Mouse (Mus musculus) brown adipose tissue, adult 24 weeks (tissue): Measurements from ENCODE around the gene Tmem18. TPM values are rescaled to one million over a fixed set of nuclear protein-coding genes. Genes with fewer than 3 reads are reported as not detected.

Source experiments
- H3K27ac ChIP-seq: fragments of 200-500 bp; replicated peaks from 2 replicates; pipeline ENCODE4 v1.5.1; 2012; ENCODE audit warnings: low read depth, mild to moderate bottlenecking, low read length
- H3K4me1 ChIP-seq: fragments of 200-500 bp; 2 replicates; pipeline ENCODE4 v1.6.1; 2012; ENCODE audit warnings: low read length, mixed read lengths; ENCODE audit not compliant: control insufficient read depth, insufficient read depth, insufficient read length
- H3K4me3 ChIP-seq: fragments of 200-500 bp; 2 replicates; pipeline ENCODE4 v1.5.1; 2012; ENCODE audit warnings: low read depth, mild to moderate bottlenecking, low read length, moderate library complexity; ENCODE audit not compliant: insufficient read depth
- polyA plus RNA-seq: library from polyadenylated mRNA; stranded (reverse); fragments of >200 nt; gene quantifications from 2 replicates; pipeline ENCODE4 v1.2.4, GENCODE M21; 2012; ENCODE audit not compliant: missing spikeins, insufficient read depth, insufficient read length

The Tmem18 gene
- polyA plus RNA-seq: 8.4 and 9.5 TPM in 2 replicates

DNA sequence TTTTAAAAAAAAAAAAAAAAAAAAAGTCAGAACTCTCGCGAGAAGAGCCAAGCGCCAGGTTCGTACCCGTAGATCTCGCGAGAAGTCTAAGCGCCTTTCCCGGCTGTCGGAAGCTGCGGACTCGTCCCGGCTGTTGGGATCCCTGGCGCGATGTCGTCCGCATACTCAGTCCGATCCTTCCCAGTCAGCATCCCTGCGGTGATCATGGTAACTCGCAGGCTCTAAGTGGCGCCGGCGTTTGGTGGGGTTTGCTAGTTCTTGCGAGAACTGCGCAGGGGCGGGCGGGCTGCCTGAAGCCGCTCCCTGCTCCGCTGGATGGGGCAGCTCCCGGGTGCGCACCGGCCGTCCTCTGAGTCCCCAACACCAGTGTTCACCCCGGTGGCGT lies at the start of gene Tmem18:
TSS of gene Tmem18 (plus strand) at position 71 of the 385 bp plus-strand sequence.
- Histone ChIP-seq H3K27ac (peak within 1 kb of the TSS; percentile 85), H3K4me1 (peaks cover 4% of the 10 kb centered on the region; the same call in 1 of the 2 replicates), H3K4me3 (peak within 1 kb of the TSS; percentile 97)

DNA sequence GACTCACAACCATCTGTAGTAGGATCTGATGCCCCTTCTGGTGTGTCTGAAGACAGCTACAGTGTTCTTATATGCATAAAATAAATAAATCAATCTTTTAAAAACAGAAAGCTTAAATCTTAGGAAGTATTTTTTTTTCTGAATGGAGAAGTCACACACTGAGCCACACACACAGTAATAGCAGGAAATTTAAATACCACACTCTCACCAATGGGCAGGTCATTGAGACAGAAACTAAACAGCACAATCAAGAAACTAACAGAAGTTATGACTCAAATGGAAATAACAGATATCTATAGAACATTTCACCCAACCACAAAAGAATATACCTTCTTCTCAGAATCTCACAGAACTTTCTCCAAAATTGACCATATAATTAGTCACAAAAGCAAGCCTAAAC lies 26.9 kb upstream of the Tmem18 start:
- H3K27ac ChIP-seq: no peak overlapping the region
- no peak overlapping the region for H3K4me3 ChIP-seq
- no peaks in the 10 kb centered on the region for H3K4me1 ChIP-seq

GRCm38 (mm10) chr12:30561411-30561810 lies 22.8 kb upstream of the Tmem18 start:
- H3K27ac ChIP-seq: no peak overlapping the region
- H3K4me3 ChIP-seq: no peak overlapping the region

DNA sequence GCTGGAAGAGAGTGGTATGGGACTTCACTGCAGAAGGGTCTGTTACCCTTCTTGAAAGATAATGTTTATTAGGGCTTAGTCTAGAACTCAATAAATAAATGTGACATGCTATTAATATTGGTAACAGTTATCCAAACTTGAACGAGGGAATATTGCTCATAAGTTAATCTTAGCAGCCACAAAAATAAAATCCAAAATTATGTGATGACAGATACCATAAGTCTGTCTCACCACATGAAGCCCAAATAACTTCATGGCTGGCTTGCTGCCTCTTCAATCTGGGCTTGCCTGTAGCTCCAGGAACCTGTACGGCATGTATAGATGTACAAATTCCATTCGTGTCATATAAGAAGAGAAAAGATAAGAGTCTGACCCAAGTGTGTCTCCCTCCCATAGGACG lies 12.2 kb upstream of the Tmem18 start:
- Histone ChIP-seq H3K4me1 (no peaks in the 10 kb centered on the region), H3K27ac (no peak overlapping the region), H3K4me3 (no peak overlapping the region)

More at GRCm38 (mm10) chr12:30561411-30561810, 22.8 kb upstream of the Tmem18 start:
- no peaks in the 10 kb centered on the region for H3K4me1 ChIP-seq

- no peaks in the 10 kb centered on the region for H3K4me1 ChIP-seq
- H3K4me3 ChIP-seq: no peak overlapping the region
- H3K27ac ChIP-seq: no peak overlapping the region
These were observed 8.3 kb upstream of the Tmem18 start for GRCm38 (mm10) chr12:30575952-30576351.

DNA sequence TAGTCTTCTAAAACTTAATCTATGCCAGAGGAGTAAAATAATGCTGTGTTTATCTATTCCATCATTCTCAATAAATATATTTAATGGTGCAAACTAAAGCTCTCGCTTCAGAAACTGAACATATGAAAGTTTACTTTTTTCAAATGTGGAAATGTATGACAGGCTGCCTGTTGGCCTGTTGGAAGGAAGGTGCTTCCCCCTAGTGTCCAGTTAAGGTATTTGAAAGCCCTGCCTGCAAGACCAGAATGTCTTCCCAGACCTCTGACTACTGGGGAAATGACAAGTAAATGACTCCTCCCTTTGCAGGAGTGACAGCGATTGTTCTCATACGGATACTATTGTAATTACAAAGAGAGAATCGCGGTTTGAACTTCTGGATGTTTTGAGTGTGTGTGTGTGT lies 6.2 kb upstream of the Tmem18 start:
- H3K4me1 ChIP-seq: no peaks in the 10 kb centered on the region
- H3K4me3 ChIP-seq: no peak overlapping the region
- no peak overlapping the region for H3K27ac ChIP-seq

DNA sequence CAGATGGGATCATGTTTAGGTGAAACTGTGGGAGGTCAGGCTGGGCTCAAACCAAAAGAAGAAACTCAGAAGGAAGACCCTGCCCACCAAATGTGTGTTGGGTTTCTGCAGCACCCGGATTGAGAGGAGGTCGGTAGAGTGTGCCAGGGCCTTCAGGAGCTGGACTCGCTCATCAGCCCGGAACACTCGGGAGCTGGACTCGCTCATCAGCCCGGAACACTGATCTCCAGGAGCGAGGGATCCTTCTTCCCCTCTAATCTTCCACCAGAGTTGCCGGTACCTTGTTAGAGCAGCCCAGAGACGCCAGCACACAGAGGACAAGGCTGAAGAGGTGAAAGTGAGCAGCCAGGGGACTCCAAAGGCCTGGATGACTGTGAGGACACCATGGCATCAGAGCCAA lies 2.9 kb upstream of the Tmem18 start:
- H3K4me1 ChIP-seq: peaks cover 4% of the 10 kb centered on the region; the same call in 1 of the 2 replicates
- no peak overlapping the region for H3K4me3 ChIP-seq
- no peak overlapping the region for H3K27ac ChIP-seq

- peak overlapping the region; percentile 52; the same call in 1 of the 2 replicates for H3K27ac ChIP-seq
- peaks cover 4% of the 10 kb centered on the region; the same call in 1 of the 2 replicates for H3K4me1 ChIP-seq
- H3K4me3 ChIP-seq: peak overlapping the region; percentile 97
These were observed 455 bp upstream of the Tmem18 start for GRCm38 (mm10) chr12:30583586-30584355.

DNA sequence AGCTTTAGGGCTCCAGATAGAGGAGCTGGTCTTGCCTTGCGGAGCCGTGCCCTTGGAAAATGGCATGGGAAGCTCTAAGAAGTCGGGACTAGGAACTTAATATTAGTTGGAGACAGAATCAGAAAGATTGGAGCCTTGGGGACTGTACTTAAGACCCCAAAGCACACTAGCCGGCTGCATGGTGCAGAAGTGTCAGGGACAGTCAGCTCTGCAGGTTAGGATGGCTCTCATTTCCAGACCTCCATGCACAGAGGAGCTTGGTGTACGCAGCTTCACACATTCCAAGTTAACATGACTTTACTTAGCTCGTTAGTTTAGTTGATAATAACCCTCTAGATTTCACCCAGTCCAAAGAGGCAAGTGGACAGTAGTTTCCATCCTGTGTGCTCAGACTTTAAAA lies 637 bp downstream of the Tmem18 start:
- peaks cover 4% of the 10 kb centered on the region; the same call in 1 of the 2 replicates for H3K4me1 ChIP-seq
- 0 out of 2 replicates have a peak overlapping the region, but pooled peaks have one; percentile 85 for H3K27ac ChIP-seq
- peak overlapping the region; percentile 97 for H3K4me3 ChIP-seq

DNA sequence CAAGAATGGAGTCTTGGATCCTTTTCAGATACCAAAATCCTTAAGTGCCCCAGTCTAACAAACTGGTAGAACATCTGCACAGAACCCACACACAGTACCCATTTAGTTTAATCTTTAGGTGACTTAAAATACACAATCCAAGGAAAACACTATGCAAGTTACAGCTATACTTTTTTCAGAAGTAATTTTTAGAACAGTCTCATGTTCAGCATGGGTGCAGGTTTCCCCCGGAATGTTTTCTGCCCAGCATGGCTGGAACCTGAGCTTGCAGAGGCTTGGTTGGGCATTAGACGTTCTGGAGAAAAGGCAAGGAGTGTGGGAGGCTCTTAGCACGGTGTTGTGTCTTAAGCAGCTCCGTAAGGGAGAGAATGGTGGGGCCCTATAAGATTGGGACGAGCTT lies 7.6 kb downstream of the Tmem18 start:
- Histone ChIP-seq H3K4me1 (no peaks in the 10 kb centered on the region), H3K4me3 (no peak overlapping the region), H3K27ac (no peak overlapping the region)

GRCm38 (mm10) chr12:30596818-30597407 lies 12.7 kb downstream of the Tmem18 start:
- H3K27ac ChIP-seq: no peak overlapping the region
- H3K4me3 ChIP-seq: no peak overlapping the region
- H3K4me1 ChIP-seq: no peaks in the 10 kb centered on the region

DNA sequence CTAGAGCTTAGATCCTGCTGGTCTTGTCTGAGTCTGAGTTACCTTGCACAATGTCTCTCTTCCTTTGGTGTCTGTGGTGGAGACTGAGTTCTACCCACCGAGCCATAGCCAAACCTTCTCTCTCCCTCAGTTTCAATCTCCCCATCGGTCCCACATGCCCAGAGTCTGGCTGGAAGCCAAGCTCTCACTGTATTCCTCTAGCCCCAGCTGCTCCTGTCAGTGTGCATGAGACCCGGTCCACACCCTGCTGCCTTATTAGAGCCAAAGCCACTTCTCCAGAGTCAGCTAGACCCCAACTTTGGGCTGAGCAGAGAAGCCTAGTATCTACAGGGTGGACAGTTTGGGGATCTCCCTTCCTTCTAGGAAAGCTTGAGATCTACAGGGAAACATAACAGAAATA lies 14.7 kb downstream of the Tmem18 start:
- Histone ChIP-seq H3K27ac (no peak overlapping the region), H3K4me3 (no peak overlapping the region), H3K4me1 (no peaks in the 10 kb centered on the region)

DNA sequence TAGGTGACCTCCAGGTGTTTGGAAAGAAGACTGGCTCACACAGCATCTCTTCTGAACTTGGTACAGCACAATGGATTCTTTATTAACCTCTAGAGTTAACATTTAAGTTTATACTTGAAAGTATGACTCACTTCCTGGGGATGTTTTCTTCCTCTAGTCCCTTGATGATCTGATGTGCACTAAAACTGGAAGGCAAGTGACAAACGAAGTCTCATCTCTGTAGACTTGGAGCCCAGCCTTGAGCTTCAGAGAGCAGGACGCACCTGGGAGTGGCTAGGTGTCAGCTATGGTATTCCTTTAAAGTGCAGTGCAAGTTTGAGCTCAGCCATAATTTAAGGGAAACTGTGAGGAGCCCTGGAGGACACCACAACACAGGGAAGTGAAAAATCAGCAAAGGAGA lies 15.2 kb downstream of the Tmem18 start:
- H3K27ac ChIP-seq: no peak overlapping the region
- H3K4me3 ChIP-seq: no peak overlapping the region
- H3K4me1 ChIP-seq: no peaks in the 10 kb centered on the region

GRCm38 (mm10) chr12:30599997-30600396 lies 15.8 kb downstream of the Tmem18 start:
- Histone ChIP-seq H3K4me3 (no peak overlapping the region), H3K27ac (no peak overlapping the region), H3K4me1 (no peaks in the 10 kb centered on the region)

DNA sequence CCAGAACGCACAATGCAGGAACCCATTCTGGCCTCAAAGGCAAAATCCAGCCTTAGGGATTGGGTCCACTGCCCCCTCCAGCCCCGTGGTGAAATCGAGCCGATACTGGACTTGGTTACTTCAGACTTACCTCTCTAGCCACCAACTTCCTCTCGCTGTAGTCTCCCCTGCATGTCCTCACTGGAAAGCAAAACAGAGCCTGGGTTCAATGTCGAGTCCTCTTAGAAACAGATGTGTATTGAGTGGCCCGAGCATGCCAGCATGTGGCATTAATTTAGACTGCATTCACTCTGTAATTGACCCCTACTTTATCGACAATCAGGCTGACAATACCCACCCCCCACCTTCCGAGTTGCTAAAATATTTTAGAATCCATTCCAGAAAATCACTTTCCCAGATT lies 19.8 kb downstream of the Tmem18 start:
- no peak overlapping the region for H3K4me3 ChIP-seq
- H3K4me1 ChIP-seq: no peaks in the 10 kb centered on the region
- H3K27ac ChIP-seq: no peak overlapping the region

GRCm38 (mm10) chr12:30604876-30605275 lies 20.6 kb downstream of the Tmem18 start:
- Histone ChIP-seq H3K27ac (no peak overlapping the region), H3K4me1 (no peaks in the 10 kb centered on the region), H3K4me3 (no peak overlapping the region)
